Mouse (Mus musculus) heart, embryonic 14.5 days (tissue): ENCODE measurements around the gene Mb. TPM values are rescaled to one million over a fixed set of nuclear protein-coding genes. Genes with fewer than 3 reads are reported as not detected.

Experiments
- ATAC-seq: fragments of 200-750 bp; cut with Nextera tagmentation; 2 replicates; pipeline ENCODE4 v1.8.0; 2017; ENCODE audit warnings: low read depth, moderate TSS enrichment; ENCODE audit not compliant: insufficient number of reproducible peaks, insufficient read depth, low FRiP score
- H3K27ac ChIP-seq, 2 experiments: fragments of 200-500 bp in 1 of 2; fragments of 300-500 bp in 1 of 2; sonication (generic) in 1 of 2; replicated peaks in 1 of 2; 2 replicates each; pipeline ENCODE4 v1.5.1; 2012 to 2014; ENCODE audit warnings: low read depth in 2 of 2, low read length in 2 of 2, control low read depth in 1 of 2, mild to moderate bottlenecking in 1 of 2, mixed read lengths in 1 of 2; ENCODE audit not compliant: control insufficient read depth in 1 of 2, insufficient read depth in 1 of 2
- H3K27me3 ChIP-seq: fragments of 300-500 bp; sonication (generic); 2 replicates; pipeline ENCODE4 v1.6.1; 2014; ENCODE audit warnings: mild to moderate bottlenecking, low read length, control low read depth; ENCODE audit not compliant: control insufficient read depth, insufficient read depth
- H3K36me3 ChIP-seq: fragments of 300-500 bp; sonication (generic); 2 replicates; pipeline ENCODE4 v1.6.1; 2014; ENCODE audit warnings: mild to moderate bottlenecking, control low read depth, low read length, mixed read lengths; ENCODE audit not compliant: control insufficient read depth, insufficient read depth
- H3K4me1 ChIP-seq, 2 experiments: fragments of 200-500 bp in 1 of 2; fragments of 300-500 bp in 1 of 2; sonication (generic) in 1 of 2; 2 replicates each; pipeline ENCODE4 v1.6.1; 2012 to 2014; ENCODE audit warnings: low read length in 2 of 2, control low read depth in 1 of 2, mixed read lengths in 1 of 2; ENCODE audit not compliant: control insufficient read depth in 2 of 2, insufficient read depth in 2 of 2
- H3K4me2 ChIP-seq: fragments of 300-500 bp; sonication (generic); 2 replicates; pipeline ENCODE4 v1.6.1; 2014; ENCODE audit warnings: mild to moderate bottlenecking, low read length
- H3K4me3 ChIP-seq, 2 experiments: fragments of 200-500 bp in 1 of 2; fragments of 300-500 bp in 1 of 2; sonication (generic) in 1 of 2; 2 replicates each; pipeline ENCODE4 v1.5.1; 2012 to 2014; ENCODE audit warnings: low read length in 2 of 2, mild to moderate bottlenecking in 2 of 2, control low read depth in 1 of 2, low read depth in 1 of 2, moderate library complexity in 1 of 2; ENCODE audit not compliant: control insufficient read depth in 1 of 2, insufficient read depth in 1 of 2
- H3K9ac ChIP-seq: fragments of 300-500 bp; sonication (generic); 2 replicates; pipeline ENCODE4 v1.6.1; 2014; ENCODE audit warnings: mild to moderate bottlenecking, low read length
- H3K9me3 ChIP-seq: fragments of 300-500 bp; sonication (generic); 2 replicates; pipeline ENCODE4 v1.6.1; 2016; ENCODE audit warnings: low read length, control low read depth; ENCODE audit not compliant: control insufficient read depth
- WGBS: fragments of 180-500 bp; shearing (Covaris S2); extraction: QIAGEN DNeasy Blood & Tissue Kit; methylation state at CpG from one replicate; pipeline ENCODE4 v1.1.7; 2014; 5-methylcytosine and 5-hydroxymethylcytosine counted together
- polyA plus RNA-seq: library from polyadenylated mRNA; unstranded; fragments of >200 nt; fragmentation: Nextera tagmentation; extraction: Ambion mirVana; gene quantifications from 2 replicates; pipeline ENCODE4 v1.2.1, GENCODE M21; 2014

Mb gene
- polyA plus RNA-seq, 1 experiment from 2014 or later, result 810 TPM

- no peaks in the 10 kb centered on the region for H3K36me3 ChIP-seq
- no peak overlapping the region for H3K4me2 ChIP-seq
- no peak overlapping the region for H3K4me3 ChIP-seq
- peaks cover 38 to 48% of the 10 kb centered on the region in 2 experiments for H3K4me1 ChIP-seq
- peak overlapping the region; percentile 64 to 90 for H3K27ac ChIP-seq
- no peaks in the 10 kb centered on the region for H3K27me3 ChIP-seq
- no peaks in the 10 kb centered on the region for H3K9me3 ChIP-seq
- 0 out of 2 replicates have a peak, but pooled peaks have one; percentile 29 for ATAC-seq
- peak overlapping the region; percentile 42; the same call in 1 of the 2 replicates for H3K9ac ChIP-seq
- 55% methylated on average over 6 of the region's 6 CpGs for WGBS
Measured at GRCm38 (mm10) chr15:77027675-77028074, 22.8 kb downstream of the Mb start.

GRCm38 (mm10) chr15:77027117-77027516, 23.4 kb downstream of the Mb start:
- H3K27ac ChIP-seq, result peak overlapping the region; percentile 64 to 90
- WGBS, result 74% methylated on average over 3 of the region's 3 CpGs
- H3K4me3 ChIP-seq, result no peak overlapping the region
- no peaks in the 10 kb centered on the region for H3K36me3 ChIP-seq
- H3K27me3 ChIP-seq, result no peaks in the 10 kb centered on the region
- H3K4me1 ChIP-seq, result peaks cover 44 to 54% of the 10 kb centered on the region in 2 experiments
- no peaks in the 10 kb centered on the region for H3K9me3 ChIP-seq
- H3K9ac ChIP-seq, result peak overlapping the region; percentile 42; the same call in 1 of the 2 replicates
- no peak for ATAC-seq
- no peak overlapping the region for H3K4me2 ChIP-seq

- H3K4me1 ChIP-seq, result peaks cover 49 to 58% of the 10 kb centered on the region in 2 experiments
- ATAC-seq, result no peak
- no peaks in the 10 kb centered on the region for H3K9me3 ChIP-seq
- H3K36me3 ChIP-seq, result no peaks in the 10 kb centered on the region
- no peaks in the 10 kb centered on the region for H3K27me3 ChIP-seq
- H3K27ac ChIP-seq, result 0 out of 4 replicates have a peak overlapping the region, but pooled peaks of 1 of the 2 experiments have one; percentile 7
- no peak overlapping the region; the same call in 1 of the 2 replicates for H3K9ac ChIP-seq
- WGBS, result 76% methylated on average over 5 of the region's 5 CpGs
- H3K4me2 ChIP-seq, result no peak overlapping the region
- no peak overlapping the region for H3K4me3 ChIP-seq
Measured at GRCm38 (mm10) chr15:77025884-77026583, 24.4 kb downstream of the Mb start.

GRCm38 (mm10) chr15:77022401-77022957, 28.0 kb downstream of the Mb start:
- H3K9me3 ChIP-seq, result no peaks in the 10 kb centered on the region
- peak overlapping the region; percentile 75 for H3K9ac ChIP-seq
- H3K4me3 ChIP-seq, result peak overlapping the region; percentile 10 to 34; a peak in 3 of 4 replicates
- H3K4me2 ChIP-seq, result peak overlapping the region; percentile 63
- H3K27ac ChIP-seq, result peak overlapping the region; percentile 87 to 98
- 40% methylated on average over 5 of the region's 5 CpGs for WGBS
- peaks cover under 1% of the 10 kb centered on the region; the same call in 1 of the 2 replicates for H3K36me3 ChIP-seq
- peak; percentile 36; the same call in 1 of the 2 replicates for ATAC-seq
- no peaks in the 10 kb centered on the region for H3K27me3 ChIP-seq
- peaks cover 58 to 67% of the 10 kb centered on the region in 2 experiments for H3K4me1 ChIP-seq

GRCm38 (mm10) chr15:77021851-77022250, 28.6 kb downstream of the Mb start:
- 67% methylated on average over 4 of the region's 4 CpGs for WGBS
- ATAC-seq, result no peak
- H3K9ac ChIP-seq, result peak overlapping the region; percentile 75
- H3K27ac ChIP-seq, result peak overlapping the region; percentile 87 to 98
- H3K27me3 ChIP-seq, result no peaks in the 10 kb centered on the region
- H3K36me3 ChIP-seq, result peaks cover 6% of the 10 kb centered on the region
- H3K9me3 ChIP-seq, result no peaks in the 10 kb centered on the region
- H3K4me2 ChIP-seq, result peak overlapping the region; percentile 63
- peaks cover 58 to 64% of the 10 kb centered on the region in 2 experiments for H3K4me1 ChIP-seq
- peak overlapping the region; percentile 10 to 34 for H3K4me3 ChIP-seq

- H3K4me3 ChIP-seq, result peak overlapping the region; percentile 10 to 34
- H3K9me3 ChIP-seq, result no peaks in the 10 kb centered on the region
- peak overlapping the region; percentile 63 for H3K4me2 ChIP-seq
- 79% methylated on average over 3 of the region's 3 CpGs for WGBS
- H3K9ac ChIP-seq, result peak overlapping the region; percentile 75
- no peak for ATAC-seq
- peaks cover 14% of the 10 kb centered on the region for H3K36me3 ChIP-seq
- H3K4me1 ChIP-seq, result peaks cover 64 to 70% of the 10 kb centered on the region in 2 experiments
- H3K27me3 ChIP-seq, result no peaks in the 10 kb centered on the region
- peak overlapping the region; percentile 87 to 98 for H3K27ac ChIP-seq
Measured at GRCm38 (mm10) chr15:77021056-77021455, 29.4 kb downstream of the Mb start.

- Histone ChIP-seq H3K4me3 (peak overlapping the region; percentile 6 to 34; a peak in 1 of 4 replicates), H3K9ac (peak overlapping the region; percentile 75), H3K27me3 (no peaks in the 10 kb centered on the region), H3K9me3 (no peaks in the 10 kb centered on the region), H3K27ac (peak overlapping the region; percentile 87 to 98), H3K4me2 (peak overlapping the region; percentile 63), H3K4me1 (peaks cover 66 to 72% of the 10 kb centered on the region in 2 experiments), H3K36me3 (peaks cover 22% of the 10 kb centered on the region)
- WGBS, result 45% methylated on average over 4 of the region's 4 CpGs
- no peak for ATAC-seq
Measured at GRCm38 (mm10) chr15:77020136-77020535, 30.3 kb downstream of the Mb start.
